8 mouse cellular contexts compared by ENCODE assay signal in genomic region chr17:56305156-56305555, GRCm38 (mm10). TPM values are rescaled to one million over a fixed set of nuclear protein-coding genes. Genes with fewer than 3 reads are reported as not detected.
DNase-seq lines count a peak whose midpoint lies in the region; ATAC-seq and TF ChIP-seq lines count a peak whose summit lies in the region.

No protein-coding gene starts in this region.

- peak overlapping the region; percentile 74 for H3K4me3 ChIP-seq in erythroblast, embryonic 14.5 days (replicated peaks)
- H3K4me3 ChIP-seq in thymus, adult 2 months (ENCODE audit: control insufficient read depth, insufficient read depth, low read length) = peak overlapping the region; percentile 68
- peak overlapping the region; percentile 81 for H3K4me3 ChIP-seq in limb, embryonic 13.5 days
- peak overlapping the region; percentile 66 for H3K4me3 ChIP-seq in stomach, embryonic 16.5 days (replicated peaks; ENCODE audit: low read length)

- TF ChIP-seq CTCF in thymus, adult 2 months (IDR thresholded peaks at IDR 0.05; ENCODE audit: borderline replicate concordance, control insufficient read depth, extremely low read depth, insufficient read depth, low read length, poor library complexity) = no peak

- ATAC-seq in erythroblast, adult 5-6 weeks (replicated peaks; ENCODE audit: low FRiP score, poor library complexity, severe bottlenecking) = no peak
- ATAC-seq in limb, embryonic 13.5 days (ENCODE audit: low FRiP score, low read depth) = no peak
- ATAC-seq in stomach, embryonic 16.5 days (ENCODE audit: insufficient read depth, low FRiP score) = no peak

- peak overlapping the region; percentile 99 for H3K4me2 ChIP-seq in limb, embryonic 13.5 days (replicated peaks)
- peak overlapping the region; percentile 71 for H3K4me2 ChIP-seq in stomach, embryonic 16.5 days (ENCODE audit: low read depth, low read length)

- peak overlapping the region; percentile 80 for H3K9ac ChIP-seq in limb, embryonic 13.5 days
- peak overlapping the region; percentile 72 for H3K9ac ChIP-seq in stomach, embryonic 16.5 days (ENCODE audit: low read length)

- no peak for TF ChIP-seq POLR2A in thymus, adult 2 months (IDR thresholded peaks at IDR 0.05; ENCODE audit: control insufficient read depth, extremely low read depth, insufficient read depth, low read length, poor library complexity)

- no peaks in the 10 kb centered on the region for H3K9me3 ChIP-seq in erythroblast, embryonic 14.5 days (ENCODE audit: control insufficient read depth, low read length)
- H3K9me3 ChIP-seq in limb, embryonic 13.5 days = no peaks in the 10 kb centered on the region
- H3K9me3 ChIP-seq in stomach, embryonic 16.5 days (replicated peaks; ENCODE audit: control insufficient read depth, low read length) = no peaks in the 10 kb centered on the region

- peaks cover 60% of the 10 kb centered on the region for H3K36me3 ChIP-seq in erythroblast, embryonic 14.5 days (ENCODE audit: control insufficient read depth)
- H3K36me3 ChIP-seq in thymus, adult 2 months (ENCODE audit: control insufficient read depth, insufficient read depth, low read length) = peaks cover 19% of the 10 kb centered on the region
- H3K36me3 ChIP-seq in limb, embryonic 13.5 days = peaks cover 42% of the 10 kb centered on the region
- H3K36me3 ChIP-seq in stomach, embryonic 16.5 days (ENCODE audit: control insufficient read depth, insufficient read depth, low read length) = 0 out of 2 replicates have a peak, but pooled peaks cover 11% of the 10 kb centered on the region

- peaks cover 74% of the 10 kb centered on the region for H3K4me1 ChIP-seq in erythroblast, embryonic 14.5 days (ENCODE audit: control insufficient read depth)
- H3K4me1 ChIP-seq in thymus, adult 2 months (replicated peaks; ENCODE audit: control insufficient read depth, insufficient read depth, low read length) = peaks cover 28% of the 10 kb centered on the region
- peaks cover 53% of the 10 kb centered on the region for H3K4me1 ChIP-seq in limb, embryonic 13.5 days
- H3K4me1 ChIP-seq in stomach, embryonic 16.5 days (ENCODE audit: control insufficient read depth, insufficient read depth, low read length) = peaks cover 49% of the 10 kb centered on the region

- 44% methylated on average over 9 of the region's 9 CpGs for WGBS in thymus, adult 2 months
- 19% methylated on average over 9 of the region's 9 CpGs for WGBS in limb, embryonic 13.5 days
- WGBS in stomach, embryonic 16.5 days = 26% methylated on average over 9 of the region's 9 CpGs

- no peak for DNase-seq in thymus, adult 2 months
- DNase-seq in thymus, adult 18-20 months = no peak
- DNase-seq in cerebellum, adult 9-10 months = no peak
- no peak for DNase-seq in adipocyte (ENCODE audit: low spot score)

- no peak overlapping the region for H3K27ac ChIP-seq in thymus, adult 2 months (ENCODE audit: control insufficient read depth, insufficient read depth, low read length)
- 0 out of 2 replicates have a peak overlapping the region, but pooled peaks have one; percentile 23 for H3K27ac ChIP-seq in limb, embryonic 13.5 days
- no peak overlapping the region; the same call in 1 of the 2 replicates for H3K27ac ChIP-seq in stomach, embryonic 16.5 days (ENCODE audit: low read length)

- peaks cover 1% of the 10 kb centered on the region; the same call in 1 of the 2 replicates for H3K27me3 ChIP-seq in erythroblast, embryonic 14.5 days (ENCODE audit: control insufficient read depth)
- no peaks in the 10 kb centered on the region for H3K27me3 ChIP-seq in thymus, adult 2 months (ENCODE audit: control insufficient read depth, insufficient read depth, low read length)
- no peaks in the 10 kb centered on the region for H3K27me3 ChIP-seq in limb, embryonic 13.5 days
- H3K27me3 ChIP-seq in stomach, embryonic 16.5 days (ENCODE audit: control insufficient read depth, insufficient read depth, low read length) = no peaks in the 10 kb centered on the region

RNA-seq across cellular contexts. Expression of gene Uhrf1, which starts 2.0 kb away (rescaled TPM):
- 30.4 and 30.5 TPM in 2 replicates for polyA plus RNA-seq in erythroblast, embryonic 14.5 days (2012)
- total RNA-seq in erythroblast, adult 5-6 weeks (2015; ENCODE audit: low replicate concordance) = 34.4 and 53.7 TPM in 2 replicates
- 66.2 and 103 TPM in 2 replicates for total RNA-seq in erythroblast, adult 5-6 weeks (2017; ENCODE audit: low replicate concordance)
- 154 and 258 TPM in 2 replicates for polyA plus RNA-seq in thymus, adult 2 months (2012; rRNA removed)
- 136 and 146 TPM in 2 replicates for polyA plus RNA-seq in limb, embryonic 13.5 days (2015; fragmentation: Nextera tagmentation; extraction: Ambion mirVana)
- 90.4 and 92.2 TPM in 2 replicates for polyA plus RNA-seq in stomach, embryonic 16.5 days (2015; fragmentation: Nextera tagmentation; extraction: Ambion mirVana)

RNA-seq across cellular contexts. Expression of gene Arrdc5, which starts 5.1 kb away (rescaled TPM):
- polyA plus RNA-seq in erythroblast, embryonic 14.5 days (2012) = not detected in 2 replicates
- not detected in 2 replicates for total RNA-seq in erythroblast, adult 5-6 weeks (2015; ENCODE audit: low replicate concordance)
- not detected in 2 replicates for total RNA-seq in erythroblast, adult 5-6 weeks (2017; ENCODE audit: low replicate concordance)
- not detected in 2 replicates for polyA plus RNA-seq in thymus, adult 2 months (2012; rRNA removed)
- polyA plus RNA-seq in limb, embryonic 13.5 days (2015; fragmentation: Nextera tagmentation; extraction: Ambion mirVana) = not detected in 2 replicates
- polyA plus RNA-seq in stomach, embryonic 16.5 days (2015; fragmentation: Nextera tagmentation; extraction: Ambion mirVana) = not detected in 2 replicates

RNA-seq across cellular contexts. Expression of gene Plin3, which starts 12.5 kb away (rescaled TPM):
- 0.86 and 1.3 TPM in 2 replicates for polyA plus RNA-seq in erythroblast, embryonic 14.5 days (2012)
- 3.1 and 4.0 TPM in 2 replicates for total RNA-seq in erythroblast, adult 5-6 weeks (2015; ENCODE audit: low replicate concordance)
- total RNA-seq in erythroblast, adult 5-6 weeks (2017; ENCODE audit: low replicate concordance) = 5.4 and 5.9 TPM in 2 replicates
- polyA plus RNA-seq in thymus, adult 2 months (2012; rRNA removed) = 29.3 and 33.0 TPM in 2 replicates
- polyA plus RNA-seq in limb, embryonic 13.5 days (2015; fragmentation: Nextera tagmentation; extraction: Ambion mirVana) = 78.1 and 80.4 TPM in 2 replicates
- 103 and 123 TPM in 2 replicates for polyA plus RNA-seq in stomach, embryonic 16.5 days (2015; fragmentation: Nextera tagmentation; extraction: Ambion mirVana)

RNA-seq across cellular contexts. Expression of gene Kdm4b, which starts 20.7 kb away (rescaled TPM):
- 1.1 and 2.2 TPM in 2 replicates for polyA plus RNA-seq in erythroblast, embryonic 14.5 days (2012)
- 1.7 and 5.0 TPM in 2 replicates for total RNA-seq in erythroblast, adult 5-6 weeks (2015; ENCODE audit: low replicate concordance)
- total RNA-seq in erythroblast, adult 5-6 weeks (2017; ENCODE audit: low replicate concordance) = 2.9 and 3.5 TPM in 2 replicates
- 94.1 and 117 TPM in 2 replicates for polyA plus RNA-seq in thymus, adult 2 months (2012; rRNA removed)
- 40.1 and 43.2 TPM in 2 replicates for polyA plus RNA-seq in limb, embryonic 13.5 days (2015; fragmentation: Nextera tagmentation; extraction: Ambion mirVana)
- polyA plus RNA-seq in stomach, embryonic 16.5 days (2015; fragmentation: Nextera tagmentation; extraction: Ambion mirVana) = 23.5 and 24.2 TPM in 2 replicates

RNA-seq across cellular contexts. Expression of gene Ticam1, which starts 28.6 kb away (rescaled TPM):
- 0.90 and 0.96 TPM in 2 replicates for polyA plus RNA-seq in erythroblast, embryonic 14.5 days (2012)
- total RNA-seq in erythroblast, adult 5-6 weeks (2015; ENCODE audit: low replicate concordance) = 2.5 and 5.0 TPM in 2 replicates
- total RNA-seq in erythroblast, adult 5-6 weeks (2017; ENCODE audit: low replicate concordance) = 1.3 and 2.8 TPM in 2 replicates
- polyA plus RNA-seq in thymus, adult 2 months (2012; rRNA removed) = 21.6 and 23.1 TPM in 2 replicates
- polyA plus RNA-seq in limb, embryonic 13.5 days (2015; fragmentation: Nextera tagmentation; extraction: Ambion mirVana) = 4.4 and 4.6 TPM in 2 replicates
- polyA plus RNA-seq in stomach, embryonic 16.5 days (2015; fragmentation: Nextera tagmentation; extraction: Ambion mirVana) = 7.6 and 9.6 TPM in 2 replicates

Comparison
In these comparisons a context has a peak if more than half of its experiments do, and no peak if none do; other contexts are left out.
1. RNA of gene Plin3, which starts 12.5 kb away (polyA plus RNA-seq): 103 to 123 TPM in stomach, embryonic 16.5 days, 78.1 to 80.4 TPM in limb, embryonic 13.5 days and 29.3 to 33.0 TPM in thymus, adult 2 months; 0.86 to 1.3 TPM in erythroblast, embryonic 14.5 days; every median in the first group is over 10 times any median in the second.
2. Peak in every context shown above with its lines, with median percentiles within 50 percentile points of each other: H3K4me3 ChIP-seq.